Mouse (Mus musculus) G1E (cell line): ENCODE measurements around the gene Gjd3.

ENCODE experiments used
- CTCF ChIP-seq: IDR thresholded peaks from 2 replicates; pipeline ENCODE4 v1.5.1; 2012; ENCODE audit warnings: low read depth, low read length, inconsistent platforms, mixed read lengths
- GATA1 ChIP-seq: IDR thresholded peaks from 2 replicates; pipeline ENCODE4 v1.6.1; 2012; ENCODE audit warnings: borderline replicate concordance, low read length, inconsistent platforms, mixed read lengths
- POLR2AphosphoS5 ChIP-seq: IDR thresholded peaks from 2 replicates; pipeline ENCODE4 v1.6.1; 2012; ENCODE audit warnings: low read depth, low read length, inconsistent platforms; ENCODE audit not compliant: insufficient replicate concordance
- TAL1 ChIP-seq: conservative IDR thresholded peaks from 2 replicates; pipeline ENCODE4 v1.6.1; 2012; ENCODE audit warnings: low read depth, low read length, inconsistent platforms, mixed read lengths

DNA sequence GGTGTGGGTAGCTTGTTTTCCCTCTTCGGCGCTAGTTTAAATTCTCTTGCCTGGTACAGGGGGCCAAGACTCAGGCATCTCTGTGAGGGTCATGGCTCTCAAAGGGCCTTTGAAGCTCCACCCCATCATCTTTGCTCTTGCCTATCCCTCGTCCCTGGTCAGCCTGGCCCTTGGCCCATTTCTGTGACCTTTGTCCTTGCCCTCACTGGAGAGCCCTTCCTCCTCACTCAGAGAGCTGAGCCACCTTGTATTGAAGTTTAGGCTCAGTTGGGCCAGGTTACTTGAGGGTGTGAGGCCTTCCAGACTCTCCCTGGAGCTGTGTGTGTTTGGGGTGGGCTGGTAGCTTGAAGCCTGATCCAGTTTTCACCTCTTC, 37.2 kb downstream of the Gjd3 start:
- TF ChIP-seq CTCF = no peak
- no peak for TF ChIP-seq POLR2AphosphoS5
- no peak for TF ChIP-seq GATA1
- no peak for TF ChIP-seq TAL1
